Mouse (Mus musculus): ENCODE results near the gene Pnmal1. TPM values are rescaled to one million over a fixed set of nuclear protein-coding genes. Genes with fewer than 3 reads are reported as not detected.

Pnmal1 gene
- polyA plus RNA-seq, 1 experiment from 2014 or later = 0.65 TPM

GRCm38 (mm10) chr7:16917447-16917846 lies 42.0 kb upstream of the Pnmal1 start:
- no peaks in the 10 kb centered on the region for H3K9me3 ChIP-seq (ENCODE audit: low read length)
- H3K4me3 ChIP-seq (ENCODE audit: low read length) = no peak overlapping the region
- peaks cover 52% of the 10 kb centered on the region for H3K36me3 ChIP-seq (ENCODE audit: insufficient read depth, low read length)
- WGBS = 47% methylated on average over 11 of the region's 11 CpGs
- no peak overlapping the region for H3K27ac ChIP-seq (ENCODE audit: low read length)
- H3K4me1 ChIP-seq (ENCODE audit: insufficient read depth, low read length) = peaks cover 43% of the 10 kb centered on the region
- H3K9ac ChIP-seq (replicated peaks; ENCODE audit: low read length) = no peak overlapping the region
- H3K27me3 ChIP-seq (ENCODE audit: insufficient read depth, low read length) = no peaks in the 10 kb centered on the region
- no peak overlapping the region for H3K4me2 ChIP-seq (replicated peaks; ENCODE audit: low read depth, low read length)
- ATAC-seq (ENCODE audit: low FRiP score, low TSS enrichment) = no peak

GRCm38 (mm10) chr7:16918014-16918413 lies 41.5 kb upstream of the Pnmal1 start:
- ATAC-seq (ENCODE audit: low FRiP score, low TSS enrichment) = no peak
- H3K4me3 ChIP-seq (ENCODE audit: low read length) = no peak overlapping the region
- peaks cover 52% of the 10 kb centered on the region for H3K36me3 ChIP-seq (ENCODE audit: insufficient read depth, low read length)
- peaks cover 48% of the 10 kb centered on the region for H3K4me1 ChIP-seq (ENCODE audit: insufficient read depth, low read length)
- no peak overlapping the region for H3K4me2 ChIP-seq (replicated peaks; ENCODE audit: low read depth, low read length)
- H3K27ac ChIP-seq (ENCODE audit: low read length) = no peak overlapping the region
- WGBS = 76% methylated on average over 9 of the region's 9 CpGs
- H3K9me3 ChIP-seq (ENCODE audit: low read length) = no peaks in the 10 kb centered on the region
- no peak overlapping the region for H3K9ac ChIP-seq (replicated peaks; ENCODE audit: low read length)
- H3K27me3 ChIP-seq (ENCODE audit: insufficient read depth, low read length) = no peaks in the 10 kb centered on the region

GRCm38 (mm10) chr7:16918670-16919069 lies 40.8 kb upstream of the Pnmal1 start:
- Histone ChIP-seq H3K27ac (ENCODE audit: low read length) (no peak overlapping the region), H3K36me3 (ENCODE audit: insufficient read depth, low read length) (peaks cover 52% of the 10 kb centered on the region), H3K4me3 (ENCODE audit: low read length) (no peak overlapping the region), H3K9me3 (ENCODE audit: low read length) (no peaks in the 10 kb centered on the region), H3K4me2 (replicated peaks; ENCODE audit: low read depth, low read length) (no peak overlapping the region), H3K27me3 (ENCODE audit: insufficient read depth, low read length) (no peaks in the 10 kb centered on the region), H3K9ac (replicated peaks; ENCODE audit: low read length) (no peak overlapping the region), H3K4me1 (ENCODE audit: insufficient read depth, low read length) (peaks cover 48% of the 10 kb centered on the region)
- ATAC-seq (ENCODE audit: low FRiP score, low TSS enrichment) = no peak
- WGBS = 73% methylated on average over 3 of the region's 3 CpGs

GRCm38 (mm10) chr7:16919395-16920149 lies 39.9 kb upstream of the Pnmal1 start:
- H3K27ac ChIP-seq (ENCODE audit: low read length) = no peak overlapping the region
- H3K4me3 ChIP-seq (ENCODE audit: low read length) = no peak overlapping the region

GRCm38 (mm10) chr7:16920150-16920579 lies 39.3 kb upstream of the Pnmal1 start:
- H3K27me3 ChIP-seq (ENCODE audit: insufficient read depth, low read length) = no peaks in the 10 kb centered on the region
- no peak overlapping the region; the same call in 1 of the 2 replicates for H3K9ac ChIP-seq (replicated peaks; ENCODE audit: low read length)
- H3K4me3 ChIP-seq (ENCODE audit: low read length) = no peak overlapping the region
- H3K4me2 ChIP-seq (replicated peaks; ENCODE audit: low read depth, low read length) = peak overlapping the region; percentile 12
- H3K9me3 ChIP-seq (ENCODE audit: low read length) = no peaks in the 10 kb centered on the region
- WGBS = 72% methylated on average over 7 of the region's 7 CpGs
- peaks cover 42% of the 10 kb centered on the region for H3K36me3 ChIP-seq (ENCODE audit: insufficient read depth, low read length)
- H3K27ac ChIP-seq (ENCODE audit: low read length) = no peak overlapping the region
- no peak for ATAC-seq (ENCODE audit: low FRiP score, low TSS enrichment)
- H3K4me1 ChIP-seq (ENCODE audit: insufficient read depth, low read length) = peaks cover 48% of the 10 kb centered on the region

More at GRCm38 (mm10) chr7:16919395-16920149, 39.9 kb upstream of the Pnmal1 start:
- Histone ChIP-seq H3K4me2 (replicated peaks; ENCODE audit: low read depth, low read length) (peak overlapping the region; percentile 12), H3K9ac (replicated peaks; ENCODE audit: low read length) (peak overlapping the region; percentile 39; the same call in 1 of the 2 replicates), H3K4me1 (ENCODE audit: insufficient read depth, low read length) (peaks cover 48% of the 10 kb centered on the region), H3K27me3 (ENCODE audit: insufficient read depth, low read length) (no peaks in the 10 kb centered on the region), H3K36me3 (ENCODE audit: insufficient read depth, low read length) (peaks cover 48% of the 10 kb centered on the region), H3K9me3 (ENCODE audit: low read length) (no peaks in the 10 kb centered on the region)
- no peak for ATAC-seq (ENCODE audit: low FRiP score, low TSS enrichment)
- 74% methylated on average over 13 of the region's 13 CpGs for WGBS

- Histone ChIP-seq H3K4me1 (ENCODE audit: insufficient read depth, low read length) (peaks cover 48% of the 10 kb centered on the region), H3K9me3 (ENCODE audit: low read length) (no peaks in the 10 kb centered on the region), H3K36me3 (ENCODE audit: insufficient read depth, low read length) (peaks cover 33% of the 10 kb centered on the region), H3K27me3 (ENCODE audit: insufficient read depth, low read length) (no peaks in the 10 kb centered on the region), H3K4me2 (replicated peaks; ENCODE audit: low read depth, low read length) (peak overlapping the region; percentile 97), H3K27ac (ENCODE audit: low read length) (peak overlapping the region; percentile 88), H3K4me3 (ENCODE audit: low read length) (peak overlapping the region; percentile 98), H3K9ac (replicated peaks; ENCODE audit: low read length) (peak overlapping the region; percentile 97)
- no peak for ATAC-seq (ENCODE audit: low FRiP score, low TSS enrichment)
- 39% methylated on average over 21 of the region's 21 CpGs for WGBS
Measured at GRCm38 (mm10) chr7:16920818-16921791, 38.4 kb upstream of the Pnmal1 start.

- H3K9ac ChIP-seq (replicated peaks; ENCODE audit: low read length) = peak overlapping the region; percentile 97
- peak overlapping the region; percentile 88 for H3K27ac ChIP-seq (ENCODE audit: low read length)
- peak overlapping the region; percentile 98 for H3K4me3 ChIP-seq (ENCODE audit: low read length)
- 35% methylated on average over 6 of the region's 6 CpGs for WGBS
- H3K4me1 ChIP-seq (ENCODE audit: insufficient read depth, low read length) = peaks cover 48% of the 10 kb centered on the region
- H3K36me3 ChIP-seq (ENCODE audit: insufficient read depth, low read length) = peaks cover 26% of the 10 kb centered on the region
- no peak for ATAC-seq (ENCODE audit: low FRiP score, low TSS enrichment)
- no peaks in the 10 kb centered on the region for H3K9me3 ChIP-seq (ENCODE audit: low read length)
- peak overlapping the region; percentile 97 for H3K4me2 ChIP-seq (replicated peaks; ENCODE audit: low read depth, low read length)
- no peaks in the 10 kb centered on the region for H3K27me3 ChIP-seq (ENCODE audit: insufficient read depth, low read length)
Measured at GRCm38 (mm10) chr7:16921881-16922335, 37.6 kb upstream of the Pnmal1 start.

- Histone ChIP-seq H3K9ac (replicated peaks; ENCODE audit: low read length) (peak overlapping the region; percentile 97), H3K4me3 (ENCODE audit: low read length) (peak overlapping the region; percentile 98), H3K4me2 (replicated peaks; ENCODE audit: low read depth, low read length) (peak overlapping the region; percentile 97), H3K27me3 (ENCODE audit: insufficient read depth, low read length) (no peaks in the 10 kb centered on the region), H3K9me3 (ENCODE audit: low read length) (no peaks in the 10 kb centered on the region), H3K36me3 (ENCODE audit: insufficient read depth, low read length) (peaks cover 21% of the 10 kb centered on the region), H3K27ac (ENCODE audit: low read length) (peak overlapping the region; percentile 98), H3K4me1 (ENCODE audit: insufficient read depth, low read length) (peaks cover 48% of the 10 kb centered on the region)
- 40% methylated on average over 10 of the region's 10 CpGs for WGBS
- ATAC-seq (ENCODE audit: low FRiP score, low TSS enrichment) = no peak
Measured at GRCm38 (mm10) chr7:16922360-16922973, 37.0 kb upstream of the Pnmal1 start.

GRCm38 (mm10) chr7:16923283-16924036 lies 36.0 kb upstream of the Pnmal1 start:
- peak overlapping the region; percentile 97 for H3K9ac ChIP-seq (replicated peaks; ENCODE audit: low read length)
- H3K27ac ChIP-seq (ENCODE audit: low read length) = peak overlapping the region; percentile 98
- WGBS = 0% methylated on average over 35 of the region's 57 CpGs
- H3K27me3 ChIP-seq (ENCODE audit: insufficient read depth, low read length) = no peaks in the 10 kb centered on the region
- H3K4me1 ChIP-seq (ENCODE audit: insufficient read depth, low read length) = peaks cover 43% of the 10 kb centered on the region
- H3K4me3 ChIP-seq (ENCODE audit: low read length) = peak overlapping the region; percentile 98
- ATAC-seq (ENCODE audit: low FRiP score, low TSS enrichment) = no peak; the same call in 1 of the 2 replicates
- no peaks in the 10 kb centered on the region for H3K9me3 ChIP-seq (ENCODE audit: low read length)
- peaks cover 11% of the 10 kb centered on the region for H3K36me3 ChIP-seq (ENCODE audit: insufficient read depth, low read length)
- H3K4me2 ChIP-seq (replicated peaks; ENCODE audit: low read depth, low read length) = peak overlapping the region; percentile 97
